Mouse (Mus musculus): Measurements from ENCODE around the gene Ppp3ca.

The Ppp3ca gene

GRCm38 (mm10) chr3:136765569-136765968, 95.6 kb downstream of the Ppp3ca start:
- no peak for DNase-seq (ENCODE audit: low spot score in 2 of 2)

GRCm38 (mm10) chr3:136768775-136769485, 99.0 kb downstream of the Ppp3ca start:
- DNase-seq (ENCODE audit: low spot score in 2 of 2), result no peak

- DNase-seq (ENCODE audit: low spot score in 2 of 2), result no peak
Measured at GRCm38 (mm10) chr3:136769486-136769882, 99.6 kb downstream of the Ppp3ca start.

- DNase-seq (ENCODE audit: low spot score in 2 of 2), result no peak
Measured at GRCm38 (mm10) chr3:136771700-136772099, 101.8 kb downstream of the Ppp3ca start.

GRCm38 (mm10) chr3:136773217-136773616, 103.3 kb downstream of the Ppp3ca start:
- DNase-seq (ENCODE audit: low spot score in 2 of 2), result no peak

GRCm38 (mm10) chr3:136774196-136774595, 104.3 kb downstream of the Ppp3ca start:
- DNase-seq (ENCODE audit: low spot score in 2 of 2), result no peak

GRCm38 (mm10) chr3:136776525-136776924, 106.6 kb downstream of the Ppp3ca start:
- DNase-seq (ENCODE audit: low spot score in 2 of 2), result no peak

GRCm38 (mm10) chr3:136777380-136777779, 107.5 kb downstream of the Ppp3ca start:
- DNase-seq (ENCODE audit: low spot score in 2 of 2), result no peak

GRCm38 (mm10) chr3:136777787-136778216, 107.9 kb downstream of the Ppp3ca start:
- DNase-seq (ENCODE audit: low spot score in 2 of 2), result no peak

GRCm38 (mm10) chr3:136780321-136780720, 110.4 kb downstream of the Ppp3ca start:
- no peak for DNase-seq (ENCODE audit: low spot score in 2 of 2)

GRCm38 (mm10) chr3:136782058-136782457, 112.1 kb downstream of the Ppp3ca start:
- DNase-seq (ENCODE audit: low spot score in 2 of 2), result no peak

- DNase-seq (ENCODE audit: low spot score in 2 of 2), result no peak
Measured at GRCm38 (mm10) chr3:136785686-136786085, 115.8 kb downstream of the Ppp3ca start.

GRCm38 (mm10) chr3:136790261-136790871, 120.4 kb downstream of the Ppp3ca start:
- DNase-seq (ENCODE audit: low spot score in 2 of 2), result no peak

GRCm38 (mm10) chr3:136791404-136791803, 121.5 kb downstream of the Ppp3ca start:
- DNase-seq (ENCODE audit: low spot score in 2 of 2), result no peak

GRCm38 (mm10) chr3:136791946-136792345, 122.0 kb downstream of the Ppp3ca start:
- no peak for DNase-seq (ENCODE audit: low spot score in 2 of 2)

- no peak for DNase-seq (ENCODE audit: low spot score in 2 of 2)
Measured at GRCm38 (mm10) chr3:136793411-136793810, 123.5 kb downstream of the Ppp3ca start.

GRCm38 (mm10) chr3:136794426-136795217, 124.7 kb downstream of the Ppp3ca start:
- DNase-seq (ENCODE audit: low spot score in 2 of 2), result no peak

GRCm38 (mm10) chr3:136798896-136799295, 129.0 kb downstream of the Ppp3ca start:
- DNase-seq (ENCODE audit: low spot score in 2 of 2), result no peak

GRCm38 (mm10) chr3:136802595-136802994, 132.7 kb downstream of the Ppp3ca start:
- DNase-seq (ENCODE audit: low spot score in 2 of 2), result no peak

- DNase-seq (ENCODE audit: low spot score in 2 of 2), result no peak
Measured at GRCm38 (mm10) chr3:136805897-136806296, 136.0 kb downstream of the Ppp3ca start.

GRCm38 (mm10) chr3:136810271-136810670, 140.3 kb downstream of the Ppp3ca start:
- DNase-seq (ENCODE audit: low spot score in 2 of 2), result no peak

- no peak for DNase-seq (ENCODE audit: low spot score in 2 of 2)
Measured at GRCm38 (mm10) chr3:136812162-136812561, 142.2 kb downstream of the Ppp3ca start.

- no peak for DNase-seq (ENCODE audit: low spot score in 2 of 2)
Measured at GRCm38 (mm10) chr3:136812791-136813190, 142.9 kb downstream of the Ppp3ca start.

Measured in urinary bladder, postnatal 4 days (tissue).